Mouse (Mus musculus): ENCODE data around the gene Ankib1. TPM values are rescaled to one million over a fixed set of nuclear protein-coding genes. Genes with fewer than 3 reads are reported as not detected.
"Not testable (repeated sequence)": the region's sequence is repeated elsewhere in the genome, so short reads cannot be mapped to it uniquely, and the experiment has no call there.

Gene Ankib1
- total RNA-seq, 2 experiments from 2014 or later: 24.9 to 29.5 TPM

DNA sequence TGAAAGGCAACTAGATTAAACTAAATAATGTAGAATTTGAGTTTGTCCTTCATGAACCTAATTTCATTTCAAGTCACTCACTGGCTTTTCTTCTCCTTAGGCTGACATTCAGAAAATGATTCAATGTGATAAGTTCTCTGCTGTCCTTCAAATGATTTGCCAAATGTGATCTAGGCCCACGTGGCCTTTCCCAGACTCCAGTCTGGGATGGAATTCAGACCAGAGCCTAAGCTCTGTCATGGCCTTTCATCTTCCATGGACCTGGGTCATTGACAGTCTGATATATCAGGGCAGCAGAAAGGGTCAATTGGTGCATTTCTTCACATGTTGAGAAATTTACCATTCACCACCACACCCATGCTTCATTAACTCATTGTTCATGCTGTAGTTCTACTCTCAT lies 77.2 kb downstream of the Ankib1 start:
- no peak for DNase-seq

DNA sequence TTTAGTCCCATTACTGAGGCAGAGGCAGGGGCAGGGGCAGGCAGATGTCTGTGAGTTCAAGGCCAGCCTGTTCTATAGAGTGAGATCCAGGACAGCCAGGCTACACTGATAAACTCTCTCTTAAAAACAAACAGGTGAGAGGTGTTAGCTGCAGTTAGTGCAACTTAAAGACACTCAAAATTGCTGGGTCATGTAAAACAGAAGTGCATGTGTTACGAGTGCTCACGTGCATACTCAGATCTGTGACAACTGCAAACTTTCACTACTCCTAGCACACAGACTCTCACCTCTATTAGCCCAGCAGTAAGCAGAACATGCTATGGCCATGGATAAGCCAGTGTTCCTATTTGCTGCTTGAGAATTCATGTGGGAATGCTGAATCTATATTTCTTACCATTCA lies 79.3 kb downstream of the Ankib1 start:
- DNase-seq: no peak

DNA sequence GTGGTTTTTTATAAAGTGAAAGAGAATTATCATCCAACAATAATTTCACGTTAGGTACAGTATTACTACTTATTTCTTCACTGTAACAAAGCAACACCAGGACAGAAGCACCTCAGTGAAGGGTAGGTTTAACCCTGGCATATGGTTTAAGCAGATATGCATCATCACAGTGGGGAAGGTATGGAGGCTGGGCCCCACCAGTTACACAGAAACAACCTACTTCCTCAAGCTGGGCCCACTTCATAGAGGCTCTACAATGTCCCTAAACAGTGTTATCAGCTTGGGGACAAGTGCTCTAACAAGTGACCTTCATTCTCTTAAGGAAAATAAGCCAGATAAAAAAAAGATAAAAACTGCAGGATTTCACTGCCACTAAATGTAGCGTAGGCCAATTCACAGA lies 79.9 kb downstream of the Ankib1 start:
- no peak for DNase-seq

DNA sequence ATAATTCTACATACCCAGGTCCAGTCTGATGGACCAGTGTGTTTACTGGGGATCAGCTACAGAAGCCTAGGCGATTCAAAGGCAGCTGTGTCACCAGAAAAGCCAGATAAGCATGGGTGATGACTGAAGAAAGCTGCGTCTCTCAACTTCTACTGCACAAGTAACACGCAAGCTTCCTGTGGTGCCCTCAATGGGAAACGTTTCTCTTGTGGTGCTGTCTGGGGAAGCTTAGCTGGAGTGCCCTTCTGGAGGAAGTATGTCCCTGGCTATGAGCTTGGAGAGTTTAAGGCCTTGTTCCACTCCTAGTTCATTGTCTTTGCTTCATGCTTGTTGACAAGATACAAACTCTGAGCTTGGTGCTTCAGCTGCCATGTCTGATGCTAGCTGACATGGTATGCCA lies 83.4 kb downstream of the Ankib1 start:
- no peak for DNase-seq

DNA sequence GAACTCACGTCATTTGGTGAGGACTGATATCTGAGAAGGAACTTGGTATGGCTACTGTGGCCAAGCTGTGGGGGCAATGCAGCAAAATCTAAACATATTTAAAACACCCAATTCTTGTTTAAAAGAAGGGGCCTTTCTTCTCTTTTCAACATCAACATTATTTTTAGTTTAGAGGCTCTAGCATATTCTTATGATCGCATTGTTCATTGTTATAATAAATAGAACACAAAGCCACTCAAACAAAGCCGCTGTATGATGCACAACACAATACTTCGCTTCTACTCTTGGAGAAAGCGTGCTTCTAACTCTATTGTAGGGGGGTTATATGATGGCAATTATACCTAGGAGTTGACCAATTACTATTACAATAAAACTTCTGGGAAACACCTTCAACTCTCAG lies 86.9 kb downstream of the Ankib1 start:
- DNase-seq: no peak

DNA sequence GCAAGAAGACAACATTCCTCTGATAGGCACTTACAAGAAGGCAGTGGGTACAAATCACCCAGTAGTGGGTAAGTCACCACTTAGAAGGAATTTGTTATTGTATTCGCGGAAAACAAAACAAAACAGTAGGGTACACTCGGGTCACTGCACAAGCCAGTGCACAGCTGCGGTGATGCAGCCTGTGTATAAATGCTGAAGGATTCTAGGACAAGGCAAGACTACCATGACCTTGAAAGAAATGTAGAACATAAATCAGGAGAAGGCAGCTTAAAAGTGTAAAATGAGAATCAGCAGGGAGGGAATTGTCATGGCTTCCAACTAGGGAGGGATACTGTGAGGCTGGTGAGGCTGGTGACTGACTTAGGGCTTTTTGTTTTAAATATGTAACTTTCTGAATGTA lies 100.5 kb downstream of the Ankib1 start:
- no peak for DNase-seq

DNA sequence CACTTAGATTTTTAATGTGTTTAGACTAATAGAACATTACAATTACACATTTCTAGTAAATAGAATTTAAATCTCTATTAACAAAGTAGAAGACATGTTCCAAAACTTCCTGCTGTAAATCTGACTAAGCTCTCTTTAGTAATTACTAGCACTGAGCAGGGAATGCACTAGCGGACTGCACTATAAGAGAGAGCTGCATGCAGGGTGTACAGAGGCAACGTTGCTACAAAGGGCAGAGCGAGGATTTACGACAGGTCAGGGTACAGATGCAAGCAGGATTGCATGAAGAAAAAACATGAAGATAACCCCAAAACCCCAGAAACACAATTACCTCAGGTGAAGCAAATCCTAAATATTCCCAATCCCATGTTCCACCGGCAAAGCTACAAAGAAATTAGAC lies 102.7 kb downstream of the Ankib1 start:
- no peak for DNase-seq

DNA sequence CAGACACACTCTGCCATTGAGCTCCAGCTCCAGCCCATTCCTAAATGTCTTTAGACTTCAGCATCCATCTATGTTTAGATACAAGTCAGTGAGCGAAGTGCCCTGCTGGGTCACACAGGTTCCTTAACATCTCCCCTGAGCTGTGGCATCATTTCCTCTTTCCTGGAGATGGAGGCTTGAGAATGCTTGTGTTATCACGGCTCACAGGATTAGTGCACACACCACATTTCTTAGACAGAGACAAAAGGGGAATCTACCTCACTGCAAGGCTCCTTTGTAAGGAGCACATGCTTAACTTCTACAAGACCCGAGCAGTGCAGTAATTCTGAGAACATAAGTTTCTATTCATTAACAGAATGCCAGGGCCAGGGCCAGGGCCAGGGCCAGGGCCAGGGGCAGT lies 106.7 kb downstream of the Ankib1 start:
- DNase-seq: no peak

DNA sequence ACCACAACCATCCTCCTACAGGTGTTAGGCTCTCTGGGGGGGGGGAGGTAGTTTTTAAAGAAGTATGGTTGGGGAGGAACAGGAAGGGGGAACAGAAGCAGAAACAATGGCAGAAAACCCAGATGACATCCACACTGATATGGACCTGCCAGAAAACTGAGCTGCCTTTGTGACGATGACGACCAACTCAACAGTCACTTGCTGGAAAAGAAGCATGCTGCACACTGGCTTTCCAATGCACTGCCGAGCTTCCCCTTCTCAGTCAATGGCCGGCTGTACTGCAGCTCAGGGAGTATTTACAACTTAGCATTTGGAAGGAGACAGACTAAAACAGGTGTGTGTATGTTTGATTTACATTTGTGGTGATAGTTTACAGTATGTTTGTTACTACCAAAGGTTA lies 107.5 kb downstream of the Ankib1 start:
- DNase-seq: no peak

DNA sequence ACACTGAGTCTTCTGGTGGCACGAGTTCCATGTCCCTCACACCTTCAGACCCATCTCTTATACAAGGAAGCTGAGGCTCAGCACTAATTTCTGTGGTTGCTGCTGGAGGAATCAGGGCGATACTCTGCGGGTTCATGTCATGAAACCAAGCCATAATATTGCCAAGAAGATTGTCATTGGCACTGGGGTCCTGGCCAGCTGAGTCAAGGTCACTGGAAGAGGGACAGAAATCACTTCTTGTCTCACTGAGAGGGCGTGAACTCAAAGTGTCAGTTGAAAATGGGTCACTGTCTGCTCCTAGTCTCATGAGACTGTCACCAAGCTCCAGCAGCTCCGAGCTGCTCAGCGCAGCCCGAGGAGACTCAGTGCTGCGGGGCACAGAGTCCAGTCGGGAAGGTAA lies 109.8 kb downstream of the Ankib1 start:
- DNase-seq: no peak

DNA sequence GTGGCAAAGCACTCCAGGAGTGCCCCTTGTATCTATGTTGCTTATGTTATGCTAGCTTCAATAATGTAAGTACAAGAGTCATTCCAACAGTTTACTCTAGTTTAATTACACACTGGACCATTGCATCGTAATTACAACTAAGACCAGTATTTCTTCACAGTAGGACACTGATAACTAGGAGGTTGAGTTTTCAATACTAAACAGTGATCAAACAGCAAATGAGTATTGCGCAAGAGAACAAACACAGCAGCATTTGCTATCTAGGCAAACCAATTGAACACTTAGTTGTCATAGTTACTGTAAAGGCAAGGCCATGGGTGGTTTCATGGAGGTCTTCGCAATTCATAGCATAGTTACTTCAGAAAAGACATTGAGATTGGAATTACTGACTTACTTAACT lies 111.4 kb downstream of the Ankib1 start:
- no peak for DNase-seq

DNA sequence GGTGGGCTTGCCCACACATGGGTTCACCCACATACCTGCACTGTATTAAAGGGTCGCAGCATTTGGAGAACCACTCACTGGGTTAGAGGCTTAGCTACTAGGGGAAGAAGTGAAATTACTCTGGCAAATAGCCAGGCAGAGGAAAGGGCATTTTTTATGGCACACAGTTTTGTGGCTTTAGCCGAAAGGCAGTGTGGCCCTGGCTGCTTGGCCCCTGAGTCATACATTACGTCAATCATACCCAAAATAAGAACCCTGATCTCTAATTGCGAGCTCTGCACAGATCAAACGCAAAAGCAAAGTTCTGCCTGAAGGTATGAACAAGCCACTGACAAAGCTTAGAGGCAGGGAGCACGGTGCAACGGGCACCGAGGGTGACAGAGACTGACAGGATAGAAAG lies 114.4 kb downstream of the Ankib1 start:
- DNase-seq: no peak

DNA sequence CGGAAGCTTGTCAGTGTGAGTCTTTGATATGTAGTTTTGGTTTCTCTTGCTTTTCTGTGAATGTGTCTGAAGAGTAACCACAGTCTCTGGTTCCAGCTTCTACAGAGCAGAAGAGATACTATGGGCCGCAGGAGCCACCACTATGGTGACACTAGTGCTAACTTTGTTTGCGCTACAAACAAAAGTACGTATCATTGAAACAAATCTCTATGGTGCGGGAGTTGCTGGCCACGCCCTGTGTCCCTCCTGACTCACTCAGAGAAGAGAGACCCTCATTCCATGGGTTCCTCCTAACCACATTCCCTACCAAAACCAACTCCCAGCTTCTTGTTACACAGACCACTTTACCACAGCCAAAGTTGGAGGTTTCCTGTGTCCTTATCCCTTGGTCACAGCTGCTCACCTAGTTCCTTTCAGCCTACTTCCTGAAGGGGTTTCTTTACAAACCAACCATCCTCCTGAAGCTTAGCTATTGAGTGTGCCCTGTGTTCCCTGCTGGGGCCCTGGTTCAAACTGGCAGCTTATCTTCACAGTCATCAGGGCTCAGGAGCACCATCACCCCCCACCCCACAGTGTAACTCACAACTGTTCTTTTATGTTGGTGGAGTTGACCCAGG lies 132.7 kb downstream of the Ankib1 start:
- DNase-seq: no peak

DNA sequence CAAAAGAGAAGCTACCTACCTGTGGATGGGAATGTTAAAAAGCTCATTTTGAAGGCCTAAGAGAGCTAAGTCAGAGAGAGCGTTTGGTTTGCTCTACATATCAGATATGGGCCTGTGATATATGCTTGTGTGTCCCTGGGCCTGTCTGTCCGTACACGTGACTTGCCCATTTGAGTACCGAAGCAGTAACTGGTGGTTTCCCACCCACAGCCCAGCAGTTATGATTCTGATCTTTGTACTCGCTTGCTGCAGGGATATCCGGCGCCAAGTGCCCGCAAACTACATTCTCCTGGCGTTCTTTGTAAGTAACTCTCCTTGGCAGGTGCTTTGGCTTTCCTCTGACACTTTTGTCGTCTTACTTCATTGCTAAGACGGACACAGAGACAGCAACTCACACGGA lies 136.1 kb downstream of the Ankib1 start:
- DNase-seq: no peak

DNA sequence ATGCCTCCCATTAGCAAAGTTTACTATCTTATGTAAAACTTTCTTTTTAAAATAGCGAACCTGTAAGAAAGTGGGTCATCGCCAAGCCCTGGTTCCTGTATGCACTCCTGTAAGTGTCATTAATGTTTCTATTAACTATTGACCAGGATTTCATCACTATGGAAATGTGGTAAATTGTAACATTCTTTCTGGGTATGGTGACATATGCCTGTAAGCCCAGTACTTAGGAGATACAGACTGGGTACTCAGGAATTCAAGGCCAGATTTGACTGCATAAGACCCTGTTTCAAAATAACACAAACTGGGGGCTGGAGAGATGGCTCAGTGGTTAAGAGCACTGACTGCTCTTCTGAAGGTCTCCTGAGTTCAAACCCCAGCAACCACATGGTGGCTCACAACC lies 137.5 kb downstream of the Ankib1 start:
- DNase-seq: no peak

DNA sequence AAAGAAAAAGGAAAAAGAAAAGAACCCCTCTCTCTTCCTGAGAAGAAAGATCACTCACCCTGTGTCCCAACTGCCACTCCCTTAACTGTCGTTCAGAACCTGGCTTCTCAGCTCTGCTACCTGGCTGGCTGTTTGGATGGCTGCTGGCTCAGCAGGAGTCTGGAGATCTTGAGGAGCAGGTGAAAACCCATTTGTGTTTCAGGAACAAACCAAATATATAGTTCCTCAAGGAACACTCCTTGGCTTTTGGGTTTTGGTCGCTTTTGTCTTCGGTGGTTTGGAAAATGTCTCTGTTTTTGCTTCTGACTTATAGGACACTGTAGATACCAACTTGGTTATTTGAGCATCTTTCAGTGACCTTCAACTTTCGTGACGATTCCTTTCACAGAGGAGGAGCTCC lies 145.6 kb downstream of the Ankib1 start, which contains the start of gene Gatad1:
Gene Gatad1, minus strand, starts transcription at position 101 of the 400 bp plus-strand sequence.
- no peak for DNase-seq

DNA sequence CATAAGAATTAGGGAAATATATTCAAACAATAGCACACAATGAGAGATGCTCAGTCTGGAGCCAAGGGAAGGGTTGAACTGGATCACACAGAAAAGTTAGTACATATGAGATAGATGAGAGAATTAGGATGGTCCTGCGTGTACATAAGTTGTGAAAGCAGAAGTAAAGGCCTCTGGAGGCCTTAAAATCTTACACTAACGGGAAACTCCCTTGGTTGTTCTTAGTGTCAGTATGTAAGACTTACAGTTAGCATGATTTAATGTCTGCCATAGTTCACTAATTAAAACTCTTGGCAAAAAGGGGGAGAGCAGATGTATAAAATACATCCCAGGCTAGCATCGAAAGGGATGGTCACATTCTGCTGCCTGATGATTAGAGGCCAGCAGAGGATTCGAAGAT lies 148.9 kb downstream of the Ankib1 start:
- DNase-seq: no peak

DNA sequence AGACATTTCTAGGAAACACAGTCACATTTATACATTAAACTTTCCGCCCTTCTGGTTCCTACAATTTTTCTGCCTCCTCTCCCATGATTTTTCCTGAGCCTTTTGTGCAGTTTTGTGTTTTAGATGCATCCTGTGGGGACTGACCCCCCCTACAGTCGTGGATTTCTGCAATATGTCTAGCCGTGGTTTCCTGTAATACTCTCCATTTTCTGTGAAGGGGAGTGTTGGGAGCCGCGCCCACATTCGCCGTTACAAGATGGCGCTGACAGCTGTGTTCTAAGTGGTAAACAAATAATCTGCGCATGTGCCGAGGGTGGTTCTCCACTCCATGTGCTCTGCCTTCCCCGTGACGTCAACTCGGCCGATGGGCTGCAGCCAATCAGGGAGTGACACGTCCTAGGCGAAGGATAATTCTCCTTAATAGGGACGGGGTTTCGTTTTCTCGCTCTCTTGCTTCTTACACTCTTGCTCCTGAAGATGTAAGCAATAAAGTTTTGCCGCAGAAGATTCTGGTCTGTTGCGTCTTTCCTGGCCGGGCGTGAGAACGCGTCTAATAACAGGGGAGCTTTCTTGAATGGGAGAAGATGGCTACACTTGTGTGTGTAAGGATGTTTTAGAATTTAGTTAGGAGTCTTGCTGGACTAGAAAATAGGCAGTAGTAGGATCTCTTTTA lies 149.7 kb downstream of the Ankib1 start:
- DNase-seq: not testable (repeated sequence)

DNA sequence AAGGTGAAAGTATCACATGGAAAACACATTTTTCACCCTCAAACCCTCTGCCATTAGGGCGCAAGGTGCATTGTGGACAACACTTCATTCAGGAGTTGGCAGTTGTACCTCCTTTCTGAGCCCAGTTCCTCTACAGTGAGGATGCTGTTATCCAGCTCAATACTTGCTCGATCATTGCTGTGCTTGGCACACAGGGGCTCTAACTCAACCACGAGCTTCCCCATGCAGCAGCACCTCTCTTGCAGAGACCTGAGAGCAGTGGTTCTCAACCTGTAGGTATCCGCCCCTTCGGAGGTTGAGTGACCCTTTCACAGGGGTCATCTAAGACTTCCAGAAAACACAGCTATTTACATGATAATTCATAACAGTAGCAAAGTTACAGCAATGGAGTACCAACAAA lies 151.1 kb downstream of the Ankib1 start:
- DNase-seq: no peak

DNA sequence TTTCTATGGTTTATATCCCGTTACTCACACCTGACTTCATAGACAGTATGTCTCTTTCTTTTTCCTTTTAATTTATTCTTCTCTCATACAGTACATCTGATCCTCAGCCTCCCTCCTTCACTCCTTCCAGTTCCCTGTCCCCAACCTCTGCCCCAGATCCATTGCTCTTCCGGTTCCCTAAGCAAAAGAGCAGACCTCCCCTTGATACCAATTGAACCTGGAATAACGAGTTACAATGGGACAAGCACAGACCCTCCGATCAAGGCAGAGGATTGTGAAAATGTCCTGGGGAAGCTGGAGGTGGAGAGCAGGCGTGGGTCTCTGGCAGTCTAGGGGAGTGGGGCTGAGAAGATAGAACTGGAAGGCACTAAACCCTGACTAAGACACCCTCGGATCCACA lies 151.8 kb downstream of the Ankib1 start, which contains the start of gene Tmbim7:
Gene Tmbim7, plus strand, starts transcription at position 301 of the 400 bp plus-strand sequence.
- DNase-seq: no peak

DNA sequence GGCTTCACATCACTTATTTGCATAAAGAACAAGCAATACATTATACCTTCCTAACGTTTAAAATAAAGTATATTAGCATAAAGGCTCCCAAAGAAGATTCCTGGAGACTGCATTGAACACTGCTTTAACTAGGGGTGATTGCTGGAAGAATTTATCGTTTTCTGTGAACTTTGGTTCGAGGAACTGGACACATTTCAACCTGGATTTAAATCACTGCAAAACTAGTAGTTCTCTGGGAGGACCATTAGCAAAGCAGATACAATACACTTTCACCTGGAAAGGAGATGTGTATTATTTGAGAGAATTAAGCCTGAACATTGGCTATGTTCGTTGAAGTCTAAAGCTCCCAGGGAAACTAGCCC lies 153.9 kb downstream of the Ankib1 start:
- DNase-seq: no peak

DNA sequence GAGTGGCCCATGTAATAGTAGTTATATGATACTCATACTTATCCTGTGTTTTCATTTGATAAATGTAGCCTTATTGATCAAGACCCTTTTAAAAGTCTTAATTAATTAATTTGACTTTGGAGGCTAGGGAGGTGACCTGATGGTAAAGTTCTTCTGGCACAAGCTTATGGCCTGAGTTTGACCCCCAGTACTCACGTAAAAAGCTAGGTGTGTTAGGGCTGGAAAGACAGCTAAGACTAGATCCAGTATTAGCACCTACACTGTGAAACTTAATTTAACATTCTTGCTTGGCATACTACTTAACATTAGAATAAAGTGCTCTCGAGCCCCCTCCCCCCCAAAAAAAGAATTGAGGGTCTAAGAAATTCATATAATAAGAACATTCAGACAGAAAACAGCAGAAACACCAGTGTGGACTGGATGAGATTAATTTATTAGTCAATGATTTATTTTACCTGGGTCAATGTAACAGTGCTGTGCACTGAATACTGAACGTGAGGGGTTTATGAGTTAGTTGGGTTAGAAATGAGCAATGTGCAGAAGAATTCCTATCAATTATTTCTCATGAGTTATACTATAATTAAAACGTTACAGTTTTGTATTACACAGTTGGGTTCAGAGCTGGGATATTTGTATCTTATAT lies 154.4 kb downstream of the Ankib1 start:
- no peak for DNase-seq

DNA sequence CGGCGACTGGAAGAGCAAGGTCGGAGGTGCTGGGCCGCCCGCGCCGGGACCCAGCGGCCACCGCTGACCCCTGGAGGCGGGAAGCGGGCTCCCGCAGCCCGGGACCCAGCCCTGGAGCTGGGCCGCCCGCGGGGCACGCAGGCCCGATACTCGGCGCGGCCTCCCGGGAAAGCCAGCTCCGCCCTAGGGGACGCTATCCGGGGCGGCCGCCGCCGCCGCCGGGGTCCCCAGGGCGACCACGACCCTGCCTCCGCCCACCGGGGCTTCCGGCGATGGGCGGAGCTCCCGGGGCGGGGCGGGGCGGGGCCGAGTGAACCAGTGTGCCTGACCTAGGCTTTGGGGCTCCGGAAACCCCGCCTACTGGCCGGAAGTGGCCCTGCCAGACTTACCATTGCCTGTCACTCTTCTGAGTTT lies 155.0 kb downstream of the Ankib1 start:
- peak; percentile 80 for DNase-seq
